In the genomic region with DNA sequence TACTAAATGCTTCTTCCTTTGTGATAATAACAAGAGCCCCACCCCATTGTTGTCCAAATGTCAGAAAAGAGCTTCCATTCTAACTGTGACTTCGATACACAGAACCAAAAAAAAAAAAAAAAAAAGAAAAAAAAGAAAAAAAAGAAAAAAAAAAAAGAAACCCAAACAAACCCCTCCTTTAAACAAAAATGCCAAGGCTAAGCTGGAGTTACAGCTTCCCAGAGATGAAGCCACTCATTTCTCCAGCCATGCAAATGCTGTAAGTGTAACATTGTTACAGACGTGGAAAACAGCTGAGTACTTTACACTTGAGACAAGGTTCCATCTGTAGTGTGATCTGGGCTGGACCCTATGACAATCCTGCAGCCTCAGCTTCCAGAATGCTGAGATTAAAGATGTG, we compare ENCODE assay signal across 9 mouse cellular contexts. TPM values are rescaled to one million over a fixed set of nuclear protein-coding genes. Genes with fewer than 3 reads are reported as not detected.
A peak's percentile ranks its signal among the peaks of the same experiment; 100 is the strongest.
DNase-seq lines count a peak whose midpoint lies in the region; ATAC-seq lines count a peak whose summit lies in the region.
"Had no signal": no experiment of that assay in that cellular context is flagged by ENCODE, and none has a peak within 500 bp of the region (broad histone marks: within the 10 kb centered on the region; RNA-seq: fewer than 3 reads in every experiment).

No protein-coding gene starts in this region.

- no peaks in the 10 kb centered on the region for H3K27me3 ChIP-seq in lung, embryonic 15.5 days
- H3K27me3 ChIP-seq in forebrain, embryonic 10.5 days (ENCODE audit: poor library complexity, severe bottlenecking), result no peaks in the 10 kb centered on the region
- H3K27me3 ChIP-seq in limb, embryonic 13.5 days, result no peaks in the 10 kb centered on the region
- no peaks in the 10 kb centered on the region for H3K27me3 ChIP-seq in neural tube, embryonic 15.5 days (replicated peaks)

- H3K9ac ChIP-seq in lung, embryonic 15.5 days, result peak overlapping the region; percentile 60
- peak overlapping the region; percentile 79 for H3K9ac ChIP-seq in limb, embryonic 13.5 days
- H3K9ac ChIP-seq in neural tube, embryonic 15.5 days (replicated peaks), result peak overlapping the region; percentile 41

- peak overlapping the region; percentile 92 for H3K27ac ChIP-seq in lung, embryonic 15.5 days
- H3K27ac ChIP-seq in forebrain, embryonic 10.5 days, result peak overlapping the region; percentile 93
- H3K27ac ChIP-seq in limb, embryonic 13.5 days, result peak overlapping the region; percentile 91
- peak overlapping the region; percentile 89 for H3K27ac ChIP-seq in neural tube, embryonic 15.5 days (replicated peaks)

- no peak for ATAC-seq in lung, embryonic 15.5 days (ENCODE audit: borderline replicate concordance, extremely low read depth, low FRiP score, low TSS enrichment)
- ATAC-seq in limb, embryonic 13.5 days (ENCODE audit: low FRiP score, low read depth), result no peak
- no peak for ATAC-seq in neural tube, embryonic 15.5 days (ENCODE audit: low FRiP score)
- ATAC-seq in frontal cortex, adult (ENCODE audit: low TSS enrichment), result no peak

- 10% methylated on average over 2 of the region's 2 CpGs for WGBS in lung, embryonic 15.5 days
- 37% methylated on average over 2 of the region's 2 CpGs for WGBS in forebrain, embryonic 10.5 days
- WGBS in limb, embryonic 13.5 days, result 26% methylated on average over 2 of the region's 2 CpGs
- 32% methylated on average over 2 of the region's 2 CpGs for WGBS in neural tube, embryonic 15.5 days

- H3K4me1 ChIP-seq in lung, embryonic 15.5 days, result peaks cover 31% of the 10 kb centered on the region
- peaks cover 48% of the 10 kb centered on the region for H3K4me1 ChIP-seq in forebrain, embryonic 10.5 days
- H3K4me1 ChIP-seq in limb, embryonic 13.5 days, result peaks cover 34% of the 10 kb centered on the region
- H3K4me1 ChIP-seq in neural tube, embryonic 15.5 days, result peaks cover 44% of the 10 kb centered on the region

- no peaks in the 10 kb centered on the region for H3K9me3 ChIP-seq in lung, embryonic 15.5 days
- H3K9me3 ChIP-seq in forebrain, embryonic 10.5 days, result no peaks in the 10 kb centered on the region
- no peaks in the 10 kb centered on the region for H3K9me3 ChIP-seq in limb, embryonic 13.5 days
- no peaks in the 10 kb centered on the region for H3K9me3 ChIP-seq in neural tube, embryonic 15.5 days (replicated peaks)

- no peak for DNase-seq in lung, postnatal 36 days
- no peak for DNase-seq in forebrain, embryonic 10.5 days (ENCODE audit: extremely low spot score, low spot score)
- DNase-seq in thymus, postnatal 25 days, result no peak
- no peak for DNase-seq in frontal cortex, postnatal 14 days (ENCODE audit: low spot score in 2 of 2)
- DNase-seq: kidney, postnatal 14 days had no signal

- H3K36me3 ChIP-seq in lung, embryonic 15.5 days, result peaks cover 28% of the 10 kb centered on the region
- H3K36me3 ChIP-seq in forebrain, embryonic 10.5 days (replicated peaks), result peaks cover 41% of the 10 kb centered on the region
- peaks cover 34% of the 10 kb centered on the region for H3K36me3 ChIP-seq in limb, embryonic 13.5 days
- H3K36me3 ChIP-seq in neural tube, embryonic 15.5 days, result peaks cover 19% of the 10 kb centered on the region

- peak overlapping the region; percentile 77 for H3K4me2 ChIP-seq in lung, embryonic 15.5 days
- H3K4me2 ChIP-seq in limb, embryonic 13.5 days (replicated peaks), result peak overlapping the region; percentile 79
- H3K4me2 ChIP-seq in neural tube, embryonic 15.5 days, result peak overlapping the region; percentile 90

- peak overlapping the region; percentile 67 for H3K4me3 ChIP-seq in lung, embryonic 15.5 days
- H3K4me3 ChIP-seq in forebrain, embryonic 10.5 days, result peak overlapping the region; percentile 71
- H3K4me3 ChIP-seq in limb, embryonic 13.5 days, result peak overlapping the region; percentile 68
- H3K4me3 ChIP-seq in neural tube, embryonic 15.5 days (replicated peaks), result peak overlapping the region; percentile 60

RNA-seq across cellular contexts. Expression of a gene that starts 1.1 kb away (rescaled TPM):
- polyA plus RNA-seq in lung, embryonic 15.5 days (2015; fragmentation: Nextera tagmentation; extraction: Ambion mirVana), result 556 and 595 TPM in 2 replicates
- polyA plus RNA-seq in forebrain, embryonic 10.5 days (2016; fragmentation: Nextera tagmentation; extraction: Ambion mirVana), result 681 and 720 TPM in 2 replicates
- 508 and 542 TPM in 2 replicates for polyA plus RNA-seq in limb, embryonic 13.5 days (2015; fragmentation: Nextera tagmentation; extraction: Ambion mirVana)
- polyA plus RNA-seq in neural tube, embryonic 15.5 days (2015; fragmentation: Nextera tagmentation; extraction: Ambion mirVana), result 79.3 and 153 TPM in 2 replicates

RNA-seq across cellular contexts. Expression of a gene that starts 1.1 kb away (rescaled TPM):
- 108 and 111 TPM in 2 replicates for polyA plus RNA-seq in lung, embryonic 15.5 days (2015; fragmentation: Nextera tagmentation; extraction: Ambion mirVana)
- polyA plus RNA-seq in forebrain, embryonic 10.5 days (2016; fragmentation: Nextera tagmentation; extraction: Ambion mirVana), result 49.4 and 53.2 TPM in 2 replicates
- 102 and 108 TPM in 2 replicates for polyA plus RNA-seq in limb, embryonic 13.5 days (2015; fragmentation: Nextera tagmentation; extraction: Ambion mirVana)
- 22.0 and 35.3 TPM in 2 replicates for polyA plus RNA-seq in neural tube, embryonic 15.5 days (2015; fragmentation: Nextera tagmentation; extraction: Ambion mirVana)

RNA-seq across cellular contexts. Expression of a gene that starts 5.5 kb away (rescaled TPM):
- polyA plus RNA-seq in lung, embryonic 15.5 days (2015; fragmentation: Nextera tagmentation; extraction: Ambion mirVana), result 21.3 and 23.1 TPM in 2 replicates
- 27.0 and 29.8 TPM in 2 replicates for polyA plus RNA-seq in forebrain, embryonic 10.5 days (2016; fragmentation: Nextera tagmentation; extraction: Ambion mirVana)
- polyA plus RNA-seq in limb, embryonic 13.5 days (2015; fragmentation: Nextera tagmentation; extraction: Ambion mirVana), result 27.1 and 28.2 TPM in 2 replicates
- 32.7 and 33.1 TPM in 2 replicates for polyA plus RNA-seq in neural tube, embryonic 15.5 days (2015; fragmentation: Nextera tagmentation; extraction: Ambion mirVana)

RNA-seq across cellular contexts. Expression of a gene that starts 12.9 kb away (rescaled TPM):
- 40.6 and 41.1 TPM in 2 replicates for polyA plus RNA-seq in lung, embryonic 15.5 days (2015; fragmentation: Nextera tagmentation; extraction: Ambion mirVana)
- 34.9 and 40.9 TPM in 2 replicates for polyA plus RNA-seq in forebrain, embryonic 10.5 days (2016; fragmentation: Nextera tagmentation; extraction: Ambion mirVana)
- 49.7 and 50.3 TPM in 2 replicates for polyA plus RNA-seq in limb, embryonic 13.5 days (2015; fragmentation: Nextera tagmentation; extraction: Ambion mirVana)
- polyA plus RNA-seq in neural tube, embryonic 15.5 days (2015; fragmentation: Nextera tagmentation; extraction: Ambion mirVana), result 38.8 and 41.1 TPM in 2 replicates

RNA-seq across cellular contexts. Expression of a gene that starts 14.5 kb away (rescaled TPM):
- not detected in 2 replicates for polyA plus RNA-seq in lung, embryonic 15.5 days (2015; fragmentation: Nextera tagmentation; extraction: Ambion mirVana)
- polyA plus RNA-seq in forebrain, embryonic 10.5 days (2016; fragmentation: Nextera tagmentation; extraction: Ambion mirVana), result 0.15 and 0.23 TPM in 2 replicates
- polyA plus RNA-seq in limb, embryonic 13.5 days (2015; fragmentation: Nextera tagmentation; extraction: Ambion mirVana), result not detected in 2 replicates
- 0.18 and 2.1 TPM in 2 replicates for polyA plus RNA-seq in neural tube, embryonic 15.5 days (2015; fragmentation: Nextera tagmentation; extraction: Ambion mirVana)
